Mouse (Mus musculus) gastrocnemius, postnatal 25 days (tissue): ENCODE results near the gene Ngp. TPM values are rescaled to one million over a fixed set of nuclear protein-coding genes. Genes with fewer than 3 reads are reported as not detected.
"Not testable (repeated sequence)": the region's sequence is repeated elsewhere in the genome, so short reads cannot be mapped to it uniquely, and the experiment has no call there.

Experiments
- DNase-seq: peaks from one replicate; pipeline ENCODE4 v3.0.0; 2022
- long read RNA-seq, 2 experiments: library from polyadenylated mRNA; stranded (forward); transcript quantifications; one replicate each; pipeline ENCODE4 v2.0.0; 2021
- total RNA-seq, 2 experiments: library from RNA; stranded (reverse); gene quantifications; 1 replicate in 1 of 2; 2 replicates in 1 of 2; pipeline ENCODE4 v1.2.3; 2021

Ngp gene
- not detected for total RNA-seq
- long read RNA-seq, experiment 1 = 0 reads
- long read RNA-seq, experiment 2 = 0 reads

GRCm38 (mm10) chr9:110419511-110420112 lies at the start of gene Ngp:
Ngp (plus strand) TSS chr9:110419747.
- no peak for DNase-seq

GRCm38 (mm10) chr9:110369860-110370259 lies 49.7 kb upstream of the Ngp start:
- DNase-seq = no peak

GRCm38 (mm10) chr9:110373871-110374270 lies 45.7 kb upstream of the Ngp start:
- no peak for DNase-seq

- no peak for DNase-seq
Measured at GRCm38 (mm10) chr9:110375668-110376067, 43.9 kb upstream of the Ngp start.

- not testable (repeated sequence) for DNase-seq
Measured at GRCm38 (mm10) chr9:110377655-110378054, 41.9 kb upstream of the Ngp start.

GRCm38 (mm10) chr9:110379361-110379760 lies 40.2 kb upstream of the Ngp start:
- no peak for DNase-seq

- no peak for DNase-seq
Measured at GRCm38 (mm10) chr9:110380662-110381061, 38.9 kb upstream of the Ngp start.

GRCm38 (mm10) chr9:110381292-110381691 lies 38.3 kb upstream of the Ngp start:
- DNase-seq = no peak

GRCm38 (mm10) chr9:110384369-110384929 lies 35.1 kb upstream of the Ngp start:
- DNase-seq = no peak

- DNase-seq = no peak
Measured at GRCm38 (mm10) chr9:110388011-110388410, 31.5 kb upstream of the Ngp start.

- DNase-seq = no peak
Measured at GRCm38 (mm10) chr9:110390843-110391242, 28.7 kb upstream of the Ngp start.

GRCm38 (mm10) chr9:110393295-110393694 lies 26.3 kb upstream of the Ngp start:
- DNase-seq = no peak

GRCm38 (mm10) chr9:110400650-110401049 lies 18.9 kb upstream of the Ngp start:
- DNase-seq = no peak

- no peak for DNase-seq
Measured at GRCm38 (mm10) chr9:110402731-110403130, 16.8 kb upstream of the Ngp start.

GRCm38 (mm10) chr9:110403240-110403639 lies 16.3 kb upstream of the Ngp start:
- DNase-seq = not testable (repeated sequence)

GRCm38 (mm10) chr9:110407311-110408098 lies 12.0 kb upstream of the Ngp start:
- no peak for DNase-seq

GRCm38 (mm10) chr9:110408099-110408773 lies 11.3 kb upstream of the Ngp start, which contains the start of gene Ptpn23:
Ptpn23 (minus strand) TSS chr9:110408213.
- DNase-seq = peak; percentile 96

GRCm38 (mm10) chr9:110410908-110411887 lies 8.3 kb upstream of the Ngp start:
- DNase-seq = peak; percentile 65

- no peak for DNase-seq
Measured at GRCm38 (mm10) chr9:110412926-110413325, 6.6 kb upstream of the Ngp start.

GRCm38 (mm10) chr9:110413785-110414184 lies 5.8 kb upstream of the Ngp start:
- DNase-seq = no peak

GRCm38 (mm10) chr9:110431241-110431640 lies 11.7 kb downstream of the Ngp start:
- DNase-seq = no peak
